Mouse (Mus musculus): ENCODE data around the gene Tiam1.

- TF ChIP-seq CTCF (IDR thresholded peaks at IDR 0.05; ENCODE audit: low read depth, low read length) (no peak), GATA1 (IDR thresholded peaks at IDR 0.05; ENCODE audit: borderline replicate concordance, low read length) (no peak), POLR2AphosphoS5 (IDR thresholded peaks at IDR 0.05; ENCODE audit: insufficient replicate concordance, low read depth, low read length) (no peak), TAL1 (conservative IDR thresholded peaks at IDR 0.05; ENCODE audit: low read depth, low read length) (no peak), GATA2 (IDR thresholded peaks at IDR 0.05; ENCODE audit: borderline replicate concordance, low read depth, low read length) (no peak)
Measured at GRCm38 (mm10) chr16:89954525-89954924, 189.0 kb downstream of the Tiam1 start.
